Mouse (Mus musculus) limb, embryonic 12.5 days (tissue): ENCODE data around the gene Epha5. TPM values are rescaled to one million over a fixed set of nuclear protein-coding genes. Genes with fewer than 3 reads are reported as not detected.

Experiments
- ATAC-seq: fragments of 200-750 bp; cut with Nextera tagmentation; 2 replicates; pipeline ENCODE4 v1.8.0; 2017; ENCODE audit warnings: low read depth, moderate TSS enrichment; ENCODE audit not compliant: insufficient number of reproducible peaks, insufficient read depth, low FRiP score, low TSS enrichment
- H3K27ac ChIP-seq: fragments of 300-500 bp; sonication (generic); 2 replicates; pipeline ENCODE4 v1.5.1; 2016; ENCODE audit warnings: mild to moderate bottlenecking, moderate library complexity
- H3K27me3 ChIP-seq: fragments of 300-500 bp; sonication (generic); 2 replicates; pipeline ENCODE4 v1.6.1; 2016; ENCODE audit warnings: mild to moderate bottlenecking, moderate library complexity
- H3K36me3 ChIP-seq: fragments of 300-500 bp; sonication (generic); 2 replicates; pipeline ENCODE4 v1.6.1; 2016; ENCODE audit warnings: mild to moderate bottlenecking, moderate library complexity
- H3K4me1 ChIP-seq: fragments of 300-500 bp; sonication (generic); replicated peaks from 2 replicates; pipeline ENCODE4 v1.6.1; 2016
- H3K4me2 ChIP-seq: fragments of 300-500 bp; sonication (generic); 2 replicates; pipeline ENCODE4 v1.6.1; 2016; ENCODE audit warnings: mild to moderate bottlenecking, moderate library complexity
- H3K4me3 ChIP-seq: fragments of 300-500 bp; sonication (generic); replicated peaks from 2 replicates; pipeline ENCODE4 v1.5.1; 2016; ENCODE audit warnings: mild to moderate bottlenecking
- H3K9ac ChIP-seq: fragments of 300-500 bp; sonication (generic); replicated peaks from 2 replicates; pipeline ENCODE4 v1.6.1; 2016; ENCODE audit warnings: mild to moderate bottlenecking, moderate library complexity
- H3K9me3 ChIP-seq: fragments of 300-500 bp; sonication (generic); 2 replicates; pipeline ENCODE4 v1.6.1; 2016; ENCODE audit warnings: mild to moderate bottlenecking, moderate library complexity
- WGBS: fragments of 180-500 bp; shearing (Covaris S2); methylation state at CpG from one replicate; pipeline ENCODE4 v1.1.7; 2016; 5-methylcytosine and 5-hydroxymethylcytosine counted together
- polyA plus RNA-seq: library from polyadenylated mRNA; unstranded; fragments of >200 nt; fragmentation: Nextera tagmentation; extraction: Ambion mirVana; gene quantifications from 2 replicates; pipeline ENCODE4 v1.2.1, GENCODE M21; 2016

Gene Epha5
- 5.4 and 6.1 TPM in 2 replicates for polyA plus RNA-seq

DNA sequence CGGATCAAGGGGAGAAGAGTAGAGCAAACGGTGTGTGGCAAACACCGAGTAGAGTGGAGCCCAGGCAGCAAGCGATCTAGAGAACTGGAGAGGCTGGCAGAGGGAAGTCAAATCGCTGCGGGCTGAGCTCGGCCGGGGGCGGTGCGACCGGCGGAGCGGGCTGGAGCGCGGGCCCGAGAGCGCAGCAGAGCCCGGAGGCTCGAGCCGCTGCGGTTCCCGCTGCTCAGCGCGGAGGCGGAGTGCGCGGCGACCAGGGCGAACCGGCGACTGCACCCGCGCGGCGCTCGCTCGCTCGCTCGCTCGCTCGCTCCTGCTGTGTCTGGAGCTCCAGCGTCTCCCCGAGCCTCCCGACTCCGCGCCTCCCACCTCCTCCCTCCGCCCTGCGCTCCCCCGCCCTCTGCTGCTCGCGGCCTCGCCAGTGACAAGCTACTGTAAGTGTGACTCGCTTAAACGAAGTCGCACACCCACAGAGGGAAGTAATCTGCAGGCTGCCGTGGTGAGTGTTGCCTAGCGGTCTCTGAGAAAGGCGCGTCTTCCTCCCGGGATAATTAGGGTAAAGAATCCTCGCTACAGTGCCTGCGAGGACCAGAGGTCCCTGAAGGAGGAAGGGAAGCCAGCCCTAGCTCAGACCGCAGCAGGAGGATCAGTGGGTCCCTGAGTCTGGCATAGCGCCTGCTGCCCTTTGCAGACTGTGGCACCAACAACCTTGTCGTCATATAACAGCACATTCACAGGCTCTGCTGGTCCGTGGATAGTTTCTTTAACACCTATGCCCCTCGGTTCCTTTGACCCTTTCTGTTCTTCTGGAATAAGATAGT lies at the start of gene Epha5:
Gene Epha5, minus strand, starts transcription at position 321 of the 818 bp plus-strand sequence.
- under 1% methylated on average over 64 of the region's 67 CpGs for WGBS
- peak; percentile 89 for ATAC-seq
- Histone ChIP-seq H3K27me3 (peaks cover 30% of the 10 kb centered on the region), H3K4me2 (peak within 1 kb of the TSS; percentile 97), H3K9ac (peak within 1 kb of the TSS; percentile 68), H3K27ac (peak within 1 kb of the TSS; percentile 68), H3K4me3 (peak within 1 kb of the TSS; percentile 62), H3K9me3 (no peaks in the 10 kb centered on the region), H3K4me1 (peaks cover 15% of the 10 kb centered on the region), H3K36me3 (no peaks in the 10 kb centered on the region)

DNA sequence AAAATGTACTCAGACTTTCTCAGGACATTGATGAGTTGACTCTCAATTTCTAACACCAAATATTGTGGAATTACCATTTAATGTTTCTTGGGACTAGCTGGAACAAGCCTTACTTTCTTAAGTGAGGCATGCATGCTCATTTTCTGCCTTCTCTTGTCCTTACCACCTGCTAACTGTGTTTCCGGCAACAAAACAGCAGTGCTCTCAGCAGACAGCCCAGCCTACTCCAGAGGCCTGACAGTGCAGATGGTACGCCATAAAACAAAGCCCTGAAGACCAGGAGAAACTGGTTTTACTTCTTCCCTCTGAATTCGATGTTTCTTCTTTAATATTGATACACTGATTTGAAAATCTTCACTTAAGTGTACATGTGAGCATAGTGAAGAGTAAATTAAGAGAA lies 39.0 kb upstream of the Epha5 start:
- Histone ChIP-seq H3K27ac (no peak overlapping the region), H3K9me3 (no peaks in the 10 kb centered on the region), H3K4me1 (no peaks in the 10 kb centered on the region), H3K27me3 (no peaks in the 10 kb centered on the region), H3K9ac (no peak overlapping the region), H3K4me3 (no peak overlapping the region), H3K4me2 (no peak overlapping the region), H3K36me3 (no peaks in the 10 kb centered on the region)
- ATAC-seq = no peak
- WGBS = 48% methylated on average over 3 of the region's 3 CpGs

- no peak for ATAC-seq
- Histone ChIP-seq H3K4me1 (no peaks in the 10 kb centered on the region), H3K4me3 (no peak overlapping the region), H3K4me2 (no peak overlapping the region), H3K36me3 (no peaks in the 10 kb centered on the region), H3K9ac (no peak overlapping the region), H3K27me3 (no peaks in the 10 kb centered on the region), H3K27ac (no peak overlapping the region), H3K9me3 (no peaks in the 10 kb centered on the region)
- 81% methylated on average over 4 of the region's 4 CpGs for WGBS
These were observed 37.5 kb upstream of the Epha5 start for GRCm38 (mm10) chr5:84454641-84455040.

DNA sequence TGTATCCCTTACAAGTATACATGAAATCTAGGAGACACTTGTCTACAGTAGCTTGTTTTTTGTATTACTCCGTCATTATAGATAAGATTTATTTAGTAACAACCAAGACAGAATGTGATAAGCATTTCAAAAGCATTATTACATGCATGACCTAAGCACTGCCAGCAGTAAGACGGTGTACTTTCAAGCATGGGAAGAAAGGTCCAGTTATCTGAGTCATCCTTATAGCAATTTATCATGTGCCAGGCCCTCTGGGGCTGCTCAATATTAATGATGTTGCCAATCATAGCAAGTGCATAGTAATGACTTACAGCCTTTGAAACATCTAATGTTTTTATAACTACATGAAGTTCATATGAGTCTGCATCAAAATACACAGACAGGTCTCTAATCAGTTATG lies 36.7 kb upstream of the Epha5 start:
- H3K36me3 ChIP-seq = no peaks in the 10 kb centered on the region
- H3K27ac ChIP-seq = no peak overlapping the region
- 84% methylated on average over 2 of the region's 2 CpGs for WGBS
- H3K9me3 ChIP-seq = no peaks in the 10 kb centered on the region
- no peak overlapping the region for H3K4me2 ChIP-seq
- no peaks in the 10 kb centered on the region for H3K27me3 ChIP-seq
- no peak overlapping the region for H3K4me3 ChIP-seq
- no peak overlapping the region for H3K9ac ChIP-seq
- no peaks in the 10 kb centered on the region for H3K4me1 ChIP-seq
- ATAC-seq = no peak

- no peaks in the 10 kb centered on the region for H3K36me3 ChIP-seq
- WGBS = 90% methylated on average over 2 of the region's 2 CpGs
- H3K4me2 ChIP-seq = no peak overlapping the region
- no peak overlapping the region for H3K27ac ChIP-seq
- H3K27me3 ChIP-seq = no peaks in the 10 kb centered on the region
- H3K4me1 ChIP-seq = no peaks in the 10 kb centered on the region
- no peak for ATAC-seq
- no peaks in the 10 kb centered on the region for H3K9me3 ChIP-seq
- H3K9ac ChIP-seq = no peak overlapping the region
- H3K4me3 ChIP-seq = no peak overlapping the region
These were observed 23.1 kb upstream of the Epha5 start for GRCm38 (mm10) chr5:84440232-84440631.

DNA sequence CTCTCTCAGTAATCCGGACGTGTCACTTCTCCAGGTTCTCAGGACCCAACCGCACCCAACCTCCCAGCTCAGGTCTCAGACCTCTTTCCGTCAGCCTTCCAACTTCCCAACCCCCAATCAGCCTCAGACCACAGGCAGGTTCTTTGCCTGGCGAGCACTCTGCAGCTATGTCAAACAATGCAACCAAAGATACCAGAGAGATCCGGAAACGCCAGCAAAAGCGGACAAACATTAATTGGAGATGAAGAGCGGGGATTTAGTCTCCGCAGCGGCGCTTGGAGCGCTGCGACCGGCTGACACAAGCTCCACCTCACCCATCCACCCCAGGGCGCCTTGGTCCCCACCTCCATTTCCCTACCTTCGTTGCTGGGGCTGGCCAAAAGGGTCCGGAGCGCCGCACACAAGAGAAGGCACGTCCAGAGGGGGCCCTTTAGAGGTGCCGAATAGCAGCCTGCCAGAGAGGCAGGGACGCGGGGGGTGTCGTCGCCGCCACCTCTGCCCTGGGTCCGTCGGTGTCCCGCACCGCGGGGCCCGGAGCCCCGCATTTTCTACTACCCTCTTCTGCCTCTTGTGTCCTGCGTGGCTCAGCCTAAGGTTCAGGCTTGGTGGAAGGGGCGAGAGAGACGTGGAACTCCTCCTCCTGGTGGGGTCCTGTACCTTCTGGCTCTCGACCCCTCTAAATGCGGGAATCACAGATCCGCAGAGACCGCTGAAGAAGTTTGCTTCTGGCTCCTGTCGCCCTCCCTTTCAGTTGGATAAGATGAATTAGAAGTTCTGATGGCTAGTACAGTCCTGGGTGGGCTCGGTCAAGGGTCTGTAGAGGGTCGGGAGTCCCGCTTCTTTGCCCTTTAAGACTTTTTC lies 991 bp downstream of the Epha5 start:
- peaks cover 15% of the 10 kb centered on the region for H3K4me1 ChIP-seq
- peak overlapping the region; percentile 62 for H3K4me3 ChIP-seq
- peak overlapping the region; percentile 59 for H3K9ac ChIP-seq
- under 1% methylated on average over 45 of the region's 45 CpGs for WGBS
- no peaks in the 10 kb centered on the region for H3K36me3 ChIP-seq
- H3K27ac ChIP-seq = no peak overlapping the region
- H3K4me2 ChIP-seq = peak overlapping the region; percentile 97
- H3K27me3 ChIP-seq = peaks cover 30% of the 10 kb centered on the region
- peak; percentile 48; the same call in 1 of the 2 replicates for ATAC-seq
- no peaks in the 10 kb centered on the region for H3K9me3 ChIP-seq

GRCm38 (mm10) chr5:84414931-84415431 lies 2.2 kb downstream of the Epha5 start:
- peaks cover 15% of the 10 kb centered on the region for H3K4me1 ChIP-seq
- peak overlapping the region; percentile 97 for H3K4me2 ChIP-seq
- H3K4me3 ChIP-seq = peak overlapping the region; percentile 62
- H3K27ac ChIP-seq = no peak overlapping the region
- H3K9ac ChIP-seq = no peak overlapping the region
- H3K9me3 ChIP-seq = no peaks in the 10 kb centered on the region
- WGBS = 4% methylated on average over 8 of the region's 8 CpGs
- no peak for ATAC-seq
- H3K36me3 ChIP-seq = no peaks in the 10 kb centered on the region
- H3K27me3 ChIP-seq = peaks cover 30% of the 10 kb centered on the region

GRCm38 (mm10) chr5:84413026-84413425 lies 4.2 kb downstream of the Epha5 start:
- Histone ChIP-seq H3K9me3 (no peaks in the 10 kb centered on the region), H3K36me3 (no peaks in the 10 kb centered on the region), H3K27ac (no peak overlapping the region), H3K4me2 (no peak overlapping the region), H3K4me3 (no peak overlapping the region), H3K4me1 (peaks cover 15% of the 10 kb centered on the region), H3K9ac (no peak overlapping the region), H3K27me3 (peaks cover 28% of the 10 kb centered on the region)
- WGBS = 22% methylated on average over 1 of the region's 1 CpGs
- no peak for ATAC-seq

DNA sequence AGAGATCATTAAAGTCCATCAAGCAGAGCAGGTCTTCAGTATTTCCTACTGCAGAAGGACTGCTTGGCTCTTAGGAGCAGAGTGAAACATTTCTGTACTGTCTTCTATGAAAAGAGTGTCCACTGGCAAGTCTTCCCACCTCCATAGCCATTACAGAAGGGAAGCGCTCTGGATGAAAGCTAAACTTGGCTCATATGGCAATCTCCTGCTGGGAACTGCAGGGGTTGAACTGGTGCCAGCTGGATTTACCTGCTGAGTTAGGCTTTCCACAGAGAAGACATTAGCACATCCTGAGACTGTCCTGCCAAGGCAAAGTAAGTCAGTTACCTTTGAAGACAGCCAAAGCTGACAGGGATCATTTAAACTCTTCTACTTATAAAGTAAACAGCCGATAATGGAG lies 8.8 kb downstream of the Epha5 start:
- no peaks in the 10 kb centered on the region for H3K27me3 ChIP-seq
- H3K4me3 ChIP-seq = no peak overlapping the region
- no peak overlapping the region for H3K9ac ChIP-seq
- no peak overlapping the region for H3K4me2 ChIP-seq
- H3K36me3 ChIP-seq = no peaks in the 10 kb centered on the region
- ATAC-seq = no peak
- no peaks in the 10 kb centered on the region for H3K4me1 ChIP-seq
- 50% methylated on average over 2 of the region's 2 CpGs for WGBS
- H3K9me3 ChIP-seq = no peaks in the 10 kb centered on the region
- H3K27ac ChIP-seq = no peak overlapping the region

DNA sequence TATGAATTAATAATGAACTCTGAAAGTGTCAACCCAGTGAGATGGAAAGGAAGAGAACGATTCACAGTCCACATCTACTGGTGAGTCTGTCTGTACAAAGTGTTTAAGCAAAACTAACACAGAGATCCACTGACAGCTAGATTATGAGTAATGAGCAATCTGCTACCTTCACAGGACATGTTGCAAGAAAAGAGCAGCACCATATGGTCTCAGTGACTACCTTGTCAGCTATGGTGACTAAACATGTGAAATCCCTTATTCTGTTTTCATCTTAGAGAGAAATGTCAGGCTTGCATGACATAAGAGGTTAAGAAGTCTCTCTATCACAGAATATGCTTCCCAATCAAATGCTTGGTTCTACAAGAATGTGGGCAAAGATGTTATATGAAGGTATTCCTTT lies 20.1 kb downstream of the Epha5 start:
- Histone ChIP-seq H3K27me3 (no peaks in the 10 kb centered on the region), H3K4me3 (no peak overlapping the region), H3K4me2 (no peak overlapping the region), H3K4me1 (no peaks in the 10 kb centered on the region), H3K27ac (no peak overlapping the region), H3K9ac (no peak overlapping the region), H3K9me3 (no peaks in the 10 kb centered on the region), H3K36me3 (no peaks in the 10 kb centered on the region)
- 84% methylated on average over 1 of the region's 1 CpGs for WGBS
- no peak for ATAC-seq

- Histone ChIP-seq H3K4me2 (no peak overlapping the region), H3K27ac (no peak overlapping the region), H3K36me3 (no peaks in the 10 kb centered on the region), H3K27me3 (no peaks in the 10 kb centered on the region), H3K9ac (no peak overlapping the region), H3K4me1 (no peaks in the 10 kb centered on the region), H3K9me3 (no peaks in the 10 kb centered on the region), H3K4me3 (no peak overlapping the region)
- ATAC-seq = no peak
- 57% methylated on average over 5 of the region's 5 CpGs for WGBS
These were observed 51.8 kb downstream of the Epha5 start for GRCm38 (mm10) chr5:84365334-84365733.
